Mouse (Mus musculus): ENCODE measurements around the gene Slc4a2. TPM values are rescaled to one million over a fixed set of nuclear protein-coding genes. Genes with fewer than 3 reads are reported as not detected.

Slc4a2 gene
- polyA plus RNA-seq (2017; shearing (Covaris generic)): 28.7 TPM

DNA sequence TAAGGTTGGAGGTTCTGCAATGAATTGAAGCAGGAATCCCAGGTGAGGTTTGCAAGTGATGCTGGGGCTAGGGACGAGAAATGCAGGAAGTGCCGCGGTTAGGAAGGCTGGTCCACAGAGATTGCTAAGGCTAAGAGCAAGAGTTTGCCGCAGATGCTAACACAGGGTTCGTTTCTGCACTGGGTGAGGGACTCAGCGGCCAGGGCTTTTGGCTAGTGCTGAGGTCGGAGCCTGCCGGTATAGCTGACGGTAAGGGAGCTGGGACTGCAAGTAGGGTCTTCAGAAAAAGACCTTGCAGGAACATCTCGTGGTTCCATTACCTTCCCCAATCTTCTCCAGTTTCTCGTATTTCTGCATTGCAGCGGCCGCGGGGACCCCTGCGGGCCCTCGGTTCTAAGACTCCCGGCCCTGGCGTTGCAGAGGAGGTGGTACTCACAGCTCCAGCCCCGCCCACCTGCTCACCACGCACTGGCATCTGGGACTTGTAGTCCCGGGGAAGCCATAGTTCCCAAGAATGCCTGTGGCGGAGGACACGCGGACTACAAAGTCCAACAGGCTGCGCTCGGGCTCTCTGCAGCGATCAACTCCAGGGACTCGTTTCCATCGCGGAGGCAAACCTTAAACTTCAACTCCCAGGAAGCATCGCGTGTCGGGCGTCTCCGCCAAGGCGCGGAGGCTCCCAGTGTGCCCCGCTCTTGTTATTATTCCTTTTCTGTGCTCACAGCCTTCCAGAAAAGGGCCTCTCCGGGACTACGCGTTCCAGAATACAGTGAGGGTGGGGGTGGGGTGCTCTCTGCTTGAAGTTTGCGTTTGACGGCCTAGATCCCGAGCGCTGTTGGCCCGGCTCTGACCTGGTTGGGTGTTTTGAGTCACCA, at the start of gene Slc4a2, which contains the start of gene Cdk5:
Gene Slc4a2 (plus strand): TSS at position 709 of the 875 bp plus-strand sequence.
Gene Cdk5 (minus strand): TSS at position 402 of the 875 bp plus-strand sequence.

DNA sequence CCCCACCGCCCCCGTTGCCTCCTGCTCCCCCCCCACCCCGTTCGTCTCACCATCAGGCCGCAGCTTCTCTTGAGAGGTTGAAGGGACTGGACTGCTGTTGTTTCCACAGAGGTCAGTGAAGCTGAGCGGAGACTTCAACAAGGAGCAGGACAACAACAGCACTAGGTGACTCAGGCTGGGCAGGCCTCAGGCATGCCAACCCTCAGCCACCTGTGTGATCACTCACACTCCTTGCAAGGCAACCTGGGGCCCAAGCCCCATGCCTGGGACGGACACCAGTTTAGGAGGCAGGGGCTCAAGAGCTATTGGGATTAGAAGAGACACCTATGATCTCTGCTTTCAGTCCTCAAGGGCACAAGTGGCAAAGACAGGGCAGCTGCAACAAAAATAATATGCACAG, 31.8 kb upstream of the Slc4a2 start, which contains the start of gene Atg9b:
Gene Atg9b (minus strand): TSS at position 280 of the 400 bp plus-strand sequence.

DNA sequence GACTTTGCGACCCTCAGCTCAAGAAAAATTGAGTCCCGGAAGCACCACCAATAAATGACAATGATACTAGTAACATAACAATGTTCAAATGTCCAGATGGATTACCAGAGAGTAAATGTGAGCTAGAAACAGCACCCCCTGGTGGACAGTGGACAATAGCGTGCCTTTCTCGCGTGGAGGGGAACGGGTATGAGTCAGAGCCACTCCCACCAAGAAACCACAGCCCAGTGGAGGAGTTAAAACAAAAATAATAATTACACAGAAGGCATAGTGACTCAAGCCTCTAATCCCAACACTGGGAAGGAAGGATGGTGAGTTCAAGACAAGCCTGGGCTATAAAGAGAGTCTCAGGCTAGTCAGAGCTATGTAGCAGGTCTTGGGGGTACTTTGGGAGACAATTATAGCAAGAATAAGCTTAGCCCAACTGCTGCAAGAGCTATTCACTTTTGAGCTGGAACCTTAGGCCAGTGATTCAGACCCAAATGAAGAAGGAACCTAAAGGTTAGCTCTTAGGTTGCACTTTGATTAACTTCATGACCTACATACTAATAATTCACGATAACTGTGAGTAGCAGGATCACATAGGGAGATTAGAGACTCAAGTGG, 30.1 kb upstream of the Slc4a2 start, which contains the start of gene Abcb8:
Gene Abcb8 (plus strand): TSS at position 272 of the 606 bp plus-strand sequence.

DNA sequence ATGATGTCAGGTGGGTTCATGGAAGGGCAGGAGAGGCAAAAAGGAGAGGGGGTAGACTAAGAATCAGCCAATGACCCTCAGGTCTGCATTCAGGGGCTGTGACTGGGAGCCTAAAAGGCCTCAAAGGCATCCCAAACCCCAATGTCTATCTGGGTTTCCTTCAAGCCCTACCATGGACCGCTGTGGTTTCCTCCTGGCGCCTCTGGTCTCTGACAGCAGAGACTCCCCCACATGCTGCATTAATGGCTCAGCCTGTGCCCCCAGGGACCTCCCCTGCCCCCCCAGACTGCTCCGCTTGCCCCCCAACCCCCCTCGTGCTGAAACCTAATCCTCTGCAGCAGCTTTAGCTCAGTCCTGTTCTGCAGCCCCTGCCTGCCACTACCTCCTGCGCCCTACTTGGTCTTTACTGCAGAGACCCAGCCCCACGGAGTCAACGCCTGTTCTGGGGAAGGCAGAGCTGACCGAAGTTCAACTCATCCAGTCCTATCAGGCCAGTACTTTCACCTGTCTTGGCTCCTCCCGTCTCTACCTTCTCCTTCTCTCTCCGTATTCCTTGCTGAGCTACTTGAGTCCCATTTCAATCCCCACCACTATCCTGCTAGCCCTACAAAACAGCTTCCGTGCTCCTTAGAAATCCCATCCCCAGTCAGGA, 10.5 kb upstream of the Slc4a2 start, which contains the start of gene Asic3:
Gene Asic3 (plus strand): TSS at position 351 of the 652 bp plus-strand sequence.

GRCm38 (mm10) chr5:24444746-24445427, 21.2 kb downstream of the Slc4a2 start, which contains the start of gene Fastk:
Gene Fastk (minus strand): TSS chr5:24445287.

DNA sequence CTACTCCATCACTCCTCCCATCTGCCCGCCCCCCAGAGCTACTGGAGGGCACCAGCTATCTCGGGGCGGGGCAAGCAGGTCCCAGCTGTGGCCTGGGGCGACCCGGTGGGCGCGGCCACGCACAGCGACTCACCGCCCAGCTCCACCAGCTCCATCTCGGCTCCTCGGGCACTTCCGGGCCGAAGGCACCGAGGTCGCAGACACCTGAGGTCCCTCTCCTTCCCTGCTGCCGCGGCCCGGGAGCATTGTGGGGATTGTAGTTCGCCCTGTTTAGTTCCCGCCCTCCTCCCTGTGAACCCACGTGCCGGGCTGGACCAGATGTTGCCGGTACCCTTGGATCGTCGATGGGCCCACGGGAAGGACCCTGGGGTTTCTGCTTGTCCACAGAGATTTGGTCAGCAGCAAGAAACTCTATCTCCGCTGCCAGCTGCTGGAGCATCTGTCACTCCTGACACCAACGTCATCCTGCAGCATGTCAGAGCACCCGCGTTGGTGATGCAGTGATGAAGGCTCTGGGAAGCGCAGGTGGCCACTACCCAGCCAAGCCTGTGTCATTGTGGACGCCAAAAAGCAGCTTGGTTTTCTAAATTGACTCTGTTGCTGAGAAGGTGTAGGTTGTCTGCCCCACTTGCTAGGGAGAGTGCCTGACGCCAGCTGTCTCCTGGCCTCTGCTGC, 24.1 kb downstream of the Slc4a2 start, which contains the start of gene Tmub1:
Gene Tmub1 (minus strand): TSS at position 231 of the 675 bp plus-strand sequence.

DNA sequence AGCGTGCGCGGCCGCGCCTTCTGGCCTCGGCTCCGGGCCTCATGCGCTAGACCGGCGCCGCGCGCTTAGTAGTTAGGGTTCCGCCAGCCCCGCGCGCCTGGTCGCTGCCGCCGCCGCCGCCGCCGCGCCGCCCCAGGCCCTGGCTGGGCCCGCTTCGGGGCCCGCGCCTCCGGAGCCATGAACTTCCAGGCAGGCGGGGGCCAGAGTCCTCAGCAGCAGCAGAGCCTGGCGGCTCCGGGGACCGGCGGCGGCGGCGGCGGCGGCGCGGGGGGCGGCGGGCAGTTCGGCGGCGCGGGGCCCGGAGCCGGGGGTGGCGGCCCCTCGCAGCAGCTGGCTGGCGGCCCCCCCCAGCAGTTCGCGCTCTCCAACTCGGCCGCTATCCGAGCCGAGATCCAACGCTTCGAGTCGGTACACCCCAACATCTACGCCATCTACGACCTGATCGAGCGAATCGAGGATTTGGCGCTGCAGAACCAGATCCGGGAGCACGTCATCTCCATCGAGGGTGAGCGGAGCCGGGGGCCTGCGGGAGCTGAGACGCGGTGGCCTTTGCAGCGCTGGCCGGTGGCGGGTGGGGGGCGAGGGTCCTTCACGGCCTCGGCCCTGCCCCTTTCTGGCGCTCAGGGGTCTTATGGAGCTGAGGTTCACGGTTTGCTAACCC, 28.5 kb downstream of the Slc4a2 start, which contains the start of gene Agap3:
Gene Agap3 (plus strand): TSS at position 148 of the 661 bp plus-strand sequence.

Other genes starting within 250 kb of the Slc4a2 start
- not detected for gene Kcnh2, start 72.2 kb upstream of the Slc4a2 start, polyA plus RNA-seq (2017; shearing (Covaris generic))
- 0.12 TPM for gene Nos3, start 59.0 kb upstream of the Slc4a2 start, polyA plus RNA-seq (2017; shearing (Covaris generic))
- not detected for gene Atg9b, start 31.7 kb upstream of the Slc4a2 start, polyA plus RNA-seq (2017; shearing (Covaris generic))
- gene Abcb8, start 30.2 kb upstream of the Slc4a2 start, polyA plus RNA-seq (2017; shearing (Covaris generic)): 11.6 TPM
- gene Asic3, start 10.4 kb upstream of the Slc4a2 start, polyA plus RNA-seq (2017; shearing (Covaris generic)): not detected
- 55.1 TPM for gene Cdk5, start 307 bp upstream of the Slc4a2 start, polyA plus RNA-seq (2017; shearing (Covaris generic))
- 92.8 TPM for gene Fastk, start 21.4 kb downstream of the Slc4a2 start, polyA plus RNA-seq (2017; shearing (Covaris generic))
- 53.9 TPM for gene Tmub1, start 24.0 kb downstream of the Slc4a2 start, polyA plus RNA-seq (2017; shearing (Covaris generic))
- 85.3 TPM for gene Agap3, start 28.3 kb downstream of the Slc4a2 start, polyA plus RNA-seq (2017; shearing (Covaris generic))
- gene Gbx1, start 103.4 kb downstream of the Slc4a2 start, polyA plus RNA-seq (2017; shearing (Covaris generic)): not detected
- not detected for gene Asb10, start 117.1 kb downstream of the Slc4a2 start, polyA plus RNA-seq (2017; shearing (Covaris generic))
- gene 4931409K22Rik, start 133.0 kb downstream of the Slc4a2 start, polyA plus RNA-seq (2017; shearing (Covaris generic)): not detected
- gene Abcf2, start 153.6 kb downstream of the Slc4a2 start, polyA plus RNA-seq (2017; shearing (Covaris generic)): 58.7 TPM
- 24.2 TPM for gene Chpf2, start 162.9 kb downstream of the Slc4a2 start, polyA plus RNA-seq (2017; shearing (Covaris generic))
- gene Smarcd3, start 200.6 kb downstream of the Slc4a2 start, polyA plus RNA-seq (2017; shearing (Covaris generic)): 0.83 TPM